Mouse (Mus musculus) cerebellum, adult 2 months (tissue): ENCODE measurements around the gene Rpap1. TPM values are rescaled to one million over a fixed set of nuclear protein-coding genes. Genes with fewer than 3 reads are reported as not detected.

Experiments
- DNase-seq, 2 experiments: peaks; one replicate each; pipeline ENCODE4 v3.0.0; 2021
- H3K27ac ChIP-seq: fragments of 200-500 bp; 2 replicates; pipeline ENCODE4 v1.5.1; 2012; ENCODE audit warnings: low read length, control low read depth, inconsistent platforms; ENCODE audit not compliant: insufficient read depth
- H3K27me3 ChIP-seq: fragments of 200-500 bp; 2 replicates; pipeline ENCODE4 v1.6.1; 2012; ENCODE audit warnings: inconsistent platforms, mild to moderate bottlenecking, low read length, moderate library complexity; ENCODE audit not compliant: control insufficient read depth, insufficient read depth
- H3K4me1 ChIP-seq: fragments of 200-500 bp; 2 replicates; pipeline ENCODE4 v1.6.1; 2011; ENCODE audit warnings: low read length; ENCODE audit not compliant: control insufficient read depth, insufficient read depth
- H3K4me3 ChIP-seq: fragments of 200-500 bp; replicated peaks from 2 replicates; pipeline ENCODE3; 2011; ENCODE audit warnings: mild to moderate bottlenecking, low read depth, low read length, control low read depth; ENCODE audit not compliant: insufficient read depth
- CTCF ChIP-seq: fragments of 200-500 bp; IDR thresholded peaks from 2 replicates; pipeline ENCODE4 v1.5.1; 2011; ENCODE audit warnings: low read depth, mild to moderate bottlenecking, control low read depth, low read length, moderate library complexity, borderline replicate concordance; ENCODE audit not compliant: insufficient read depth
- POLR2A ChIP-seq: fragments of 200-500 bp; IDR thresholded peaks from 2 replicates; pipeline ENCODE4 v1.6.1; 2011; ENCODE audit warnings: low read length, control low read depth, borderline replicate concordance; ENCODE audit not compliant: insufficient read depth
- WGBS: fragments of 180-500 bp; shearing (Covaris S2); methylation state at CpG from one replicate; pipeline ENCODE4 v1.1.7; 2018; 5-methylcytosine and 5-hydroxymethylcytosine counted together
- polyA plus RNA-seq: library from polyadenylated mRNA; depleted of rRNA; stranded (reverse); fragments of >200 nt; gene quantifications from 2 replicates; pipeline ENCODE4 v1.2.3, GENCODE M21; 2012; rRNA removed

Rpap1 gene
- polyA plus RNA-seq, result 15.9 and 17.5 TPM in 2 replicates

DNA sequence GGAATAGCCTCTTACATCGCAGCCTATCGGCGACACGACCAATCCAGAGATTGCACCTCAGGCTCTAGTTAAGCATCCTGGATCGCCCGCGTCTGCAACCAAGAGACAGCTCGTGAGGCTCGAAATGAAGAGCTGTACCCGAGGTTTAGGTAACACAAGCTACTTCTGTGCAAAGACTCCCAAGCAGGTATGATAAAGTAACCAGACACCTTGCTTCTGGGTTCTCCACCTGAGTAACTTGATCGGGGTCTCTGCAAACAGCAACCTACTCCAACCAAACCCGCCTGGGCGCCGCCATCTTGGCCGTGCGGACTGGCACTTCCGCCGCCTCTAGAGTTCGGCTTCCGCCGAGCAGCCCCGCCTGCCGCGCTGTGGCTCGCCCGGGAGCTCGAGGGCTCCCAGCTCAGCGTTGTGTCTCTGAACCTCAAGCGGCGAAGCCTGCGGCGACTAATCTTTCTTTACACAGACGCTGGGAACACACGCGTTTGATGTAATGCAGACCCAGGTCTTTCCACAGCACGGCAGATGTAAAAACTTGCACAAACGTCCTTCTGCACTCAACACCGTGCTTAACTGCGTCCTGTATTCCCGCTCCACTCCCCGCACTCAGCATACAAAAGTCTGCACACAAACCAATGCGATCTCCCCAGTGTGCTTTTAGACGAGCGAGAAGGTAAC, at the start of gene Rpap1:
TSS of gene Rpap1 (minus strand) at position 332 of the 678 bp plus-strand sequence.
- H3K4me3 ChIP-seq, result peak within 1 kb of the TSS; percentile 93
- WGBS, result under 1% methylated on average over 44 of the region's 44 CpGs
- peak within 1 kb of the TSS; percentile 92 for H3K27ac ChIP-seq
- DNase-seq, result peak; percentile 85 to 89
- peak; percentile 90 for TF ChIP-seq POLR2A
- TF ChIP-seq CTCF, result no peak
- H3K27me3 ChIP-seq, result no peaks in the 10 kb centered on the region
- no peaks in the 10 kb centered on the region; the same call in 1 of the 2 replicates for H3K4me1 ChIP-seq

DNA sequence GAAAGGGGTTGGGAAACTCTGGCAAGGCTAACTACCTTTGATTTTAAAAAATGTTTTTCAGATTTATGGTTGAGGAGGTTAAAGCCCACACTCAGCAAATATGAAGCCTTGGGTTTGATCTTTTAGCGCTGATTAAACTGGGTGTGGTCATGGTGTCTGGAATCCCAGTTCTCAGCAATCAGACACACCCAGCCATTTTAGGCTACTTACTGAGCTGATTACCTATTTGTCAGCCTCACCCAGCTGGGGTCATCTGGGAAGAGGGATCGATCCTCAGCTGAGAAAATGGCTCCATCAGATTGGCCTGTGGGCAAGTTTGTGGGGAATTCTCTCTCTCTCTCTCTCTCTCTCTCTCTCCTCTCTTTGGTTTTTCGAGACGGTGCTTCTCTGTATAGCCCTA, 46.9 kb upstream of the Rpap1 start:
- TF ChIP-seq POLR2A (no peak), CTCF (no peak)
- Histone ChIP-seq H3K4me1 (peaks cover 7% of the 10 kb centered on the region; the same call in 1 of the 2 replicates), H3K4me3 (no peak overlapping the region), H3K27me3 (no peaks in the 10 kb centered on the region), H3K27ac (no peak overlapping the region)
- no peak for DNase-seq
- WGBS, result 85% methylated on average over 4 of the region's 4 CpGs

DNA sequence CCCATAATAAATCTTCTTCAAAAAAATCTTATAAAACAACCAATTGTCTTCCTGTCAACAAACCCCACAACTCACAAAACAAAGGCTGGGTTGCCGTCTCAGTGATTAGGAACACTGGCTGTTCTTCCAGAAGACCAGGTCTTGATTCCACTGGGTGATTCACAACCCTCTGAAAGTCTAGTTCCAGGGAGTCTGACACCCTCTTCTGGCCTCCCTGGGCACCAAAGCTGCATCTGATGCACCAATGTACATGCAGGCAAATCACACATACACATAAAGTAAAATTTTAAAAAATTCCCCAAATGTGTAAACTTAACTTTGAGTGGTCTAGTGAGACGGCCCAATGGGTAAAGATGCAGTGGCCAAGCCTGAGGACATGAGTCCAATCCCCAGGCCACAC, 43.2 kb upstream of the Rpap1 start:
- no peak overlapping the region for H3K27ac ChIP-seq
- H3K4me3 ChIP-seq, result no peak overlapping the region
- WGBS, result 61% methylated on average over 2 of the region's 2 CpGs
- TF ChIP-seq POLR2A (no peak), CTCF (peak; percentile 29; the same call in 1 of the 2 replicates)
- H3K27me3 ChIP-seq, result no peaks in the 10 kb centered on the region
- no peaks in the 10 kb centered on the region for H3K4me1 ChIP-seq
- no peak for DNase-seq

DNA sequence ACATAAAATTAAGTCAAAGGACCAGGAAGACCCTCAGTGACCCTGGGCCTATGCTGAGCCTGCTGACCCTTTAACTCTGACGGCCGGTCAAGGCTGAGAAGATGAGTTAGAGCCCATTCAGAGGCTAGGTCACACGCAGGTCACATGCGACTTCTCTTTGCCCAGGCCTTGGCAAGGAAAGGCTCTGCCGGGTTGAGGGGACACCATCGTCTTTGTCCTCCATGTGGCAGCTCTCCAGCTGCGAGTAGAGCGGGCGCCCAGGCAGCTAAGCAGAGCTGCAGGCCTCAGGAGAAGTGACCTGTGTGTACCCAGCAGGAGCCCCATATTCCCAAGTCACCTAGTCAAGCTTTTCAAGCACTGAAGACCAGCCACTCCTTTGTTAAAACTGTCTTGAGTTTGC, 33.8 kb upstream of the Rpap1 start:
- Histone ChIP-seq H3K27me3 (no peaks in the 10 kb centered on the region), H3K4me1 (peaks cover 14% of the 10 kb centered on the region), H3K4me3 (no peak overlapping the region), H3K27ac (no peak overlapping the region; the same call in 1 of the 2 replicates)
- no peak for TF ChIP-seq CTCF
- no peak for TF ChIP-seq POLR2A
- DNase-seq, result peak in 1 of 2 experiments; percentile 59
- 62% methylated on average over 9 of the region's 9 CpGs for WGBS

DNA sequence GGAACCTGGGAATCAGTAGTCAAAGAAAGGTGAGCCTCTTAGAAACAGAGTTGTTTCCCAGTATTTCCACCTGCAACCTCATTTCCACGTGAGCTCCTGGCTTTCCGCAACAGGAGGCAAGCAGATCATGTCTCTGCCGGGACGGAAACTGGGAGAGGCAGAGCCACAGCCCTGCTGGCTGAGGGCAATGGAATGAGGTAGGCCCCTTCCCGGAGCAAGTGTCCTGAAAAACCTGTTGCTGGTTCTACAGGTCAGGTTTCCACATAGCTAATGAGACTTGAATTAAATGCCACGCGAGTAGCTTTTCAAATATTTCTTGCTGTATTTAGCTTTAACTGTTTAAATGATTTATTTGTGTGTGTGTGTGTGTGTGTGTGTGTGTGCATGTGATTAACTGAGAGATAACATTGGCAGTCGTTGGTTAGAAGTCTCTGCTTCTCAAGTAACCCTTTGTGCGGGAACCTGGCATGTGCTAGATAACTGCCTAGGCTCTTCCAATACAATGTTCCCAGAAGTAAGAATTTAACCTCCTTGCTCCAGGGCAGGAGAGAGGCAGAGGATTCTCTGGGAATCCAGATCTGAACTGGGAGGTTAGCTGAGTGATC, 31.4 kb upstream of the Rpap1 start:
- DNase-seq, result no peak
- Histone ChIP-seq H3K4me3 (no peak overlapping the region), H3K27ac (no peak overlapping the region), H3K4me1 (peaks cover 24% of the 10 kb centered on the region), H3K27me3 (no peaks in the 10 kb centered on the region)
- WGBS, result 59% methylated on average over 9 of the region's 9 CpGs
- TF ChIP-seq CTCF (no peak), POLR2A (no peak)

DNA sequence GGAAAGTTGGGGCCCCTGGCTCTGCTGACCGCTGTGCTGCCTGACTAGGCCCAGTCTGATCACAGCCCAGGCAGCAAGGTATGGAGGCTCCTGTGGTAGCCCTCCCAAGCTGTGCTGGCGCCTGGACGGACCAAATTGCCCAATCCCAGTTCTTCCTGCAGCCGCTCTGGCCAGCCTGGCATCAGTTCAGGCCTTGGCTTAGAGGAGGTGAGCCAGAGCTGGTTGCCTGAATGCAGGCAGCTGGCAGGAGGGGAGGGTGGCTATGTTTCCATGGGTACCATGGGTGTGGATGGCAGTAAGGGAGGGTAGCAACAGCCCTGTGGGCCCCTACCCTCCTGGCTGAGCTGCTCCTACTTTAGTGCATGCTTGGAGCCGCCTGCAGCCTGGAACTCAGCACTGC, 29.7 kb upstream of the Rpap1 start:
- Histone ChIP-seq H3K27me3 (no peaks in the 10 kb centered on the region), H3K4me1 (peaks cover 32% of the 10 kb centered on the region), H3K4me3 (no peak overlapping the region), H3K27ac (peak overlapping the region; percentile 40)
- TF ChIP-seq POLR2A (no peak), CTCF (no peak)
- peak; percentile 79 to 87 for DNase-seq
- 17% methylated on average over 5 of the region's 5 CpGs for WGBS

DNA sequence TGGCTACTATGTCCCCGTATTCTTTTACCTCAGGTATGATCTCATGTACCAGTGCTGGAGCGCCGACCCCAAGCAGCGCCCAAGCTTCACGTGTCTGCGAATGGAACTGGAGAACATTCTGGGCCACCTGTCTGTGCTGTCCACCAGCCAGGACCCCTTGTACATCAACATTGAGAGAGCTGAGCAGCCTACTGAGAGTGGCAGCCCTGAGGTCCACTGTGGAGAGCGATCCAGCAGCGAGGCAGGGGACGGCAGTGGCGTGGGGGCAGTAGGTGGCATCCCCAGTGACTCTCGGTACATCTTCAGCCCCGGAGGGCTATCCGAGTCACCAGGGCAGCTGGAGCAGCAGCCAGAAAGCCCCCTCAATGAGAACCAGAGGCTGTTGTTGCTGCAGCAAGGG, 29.3 kb upstream of the Rpap1 start:
- Histone ChIP-seq H3K4me3 (no peak overlapping the region), H3K27me3 (no peaks in the 10 kb centered on the region), H3K27ac (peak overlapping the region; percentile 40), H3K4me1 (peaks cover 35% of the 10 kb centered on the region)
- TF ChIP-seq POLR2A, result no peak
- TF ChIP-seq CTCF, result no peak
- DNase-seq, result no peak
- 26% methylated on average over 13 of the region's 13 CpGs for WGBS
